Mouse (Mus musculus) G1E (cell line): ENCODE measurements around the gene Tceal3.
"Not testable (repeated sequence)": the region's sequence is repeated elsewhere in the genome, so short reads cannot be mapped to it uniquely, and the experiment has no call there.

Experiments used
- CTCF ChIP-seq: IDR thresholded peaks from 2 replicates; pipeline ENCODE4 v1.5.1; 2012; ENCODE audit warnings: low read depth, low read length, inconsistent platforms, mixed read lengths
- GATA1 ChIP-seq: IDR thresholded peaks from 2 replicates; pipeline ENCODE4 v1.6.1; 2012; ENCODE audit warnings: borderline replicate concordance, low read length, inconsistent platforms, mixed read lengths
- GATA2 ChIP-seq: IDR thresholded peaks from 2 replicates; pipeline ENCODE4 v1.6.1; 2012; ENCODE audit warnings: low read depth, low read length, inconsistent platforms, borderline replicate concordance
- POLR2AphosphoS5 ChIP-seq: IDR thresholded peaks from 2 replicates; pipeline ENCODE4 v1.6.1; 2012; ENCODE audit warnings: low read depth, low read length, inconsistent platforms; ENCODE audit not compliant: insufficient replicate concordance
- TAL1 ChIP-seq: conservative IDR thresholded peaks from 2 replicates; pipeline ENCODE4 v1.6.1; 2012; ENCODE audit warnings: low read depth, low read length, inconsistent platforms, mixed read lengths

GRCm38 (mm10) chrX:136645857-136646256 is 55.2 kb downstream of the Tceal3 start:
- TF ChIP-seq CTCF, POLR2AphosphoS5, GATA2, TAL1, GATA1: not testable (repeated sequence)
